Mouse (Mus musculus) retina, postnatal 7 days (tissue): ENCODE measurements around the gene Runx1.

Experiments
- DNase-seq: peaks from one replicate; pipeline ENCODE4 v3.0.0-alpha.2; 2012; ENCODE audit warnings: low read depth, low spot score

Runx1 gene

DNA sequence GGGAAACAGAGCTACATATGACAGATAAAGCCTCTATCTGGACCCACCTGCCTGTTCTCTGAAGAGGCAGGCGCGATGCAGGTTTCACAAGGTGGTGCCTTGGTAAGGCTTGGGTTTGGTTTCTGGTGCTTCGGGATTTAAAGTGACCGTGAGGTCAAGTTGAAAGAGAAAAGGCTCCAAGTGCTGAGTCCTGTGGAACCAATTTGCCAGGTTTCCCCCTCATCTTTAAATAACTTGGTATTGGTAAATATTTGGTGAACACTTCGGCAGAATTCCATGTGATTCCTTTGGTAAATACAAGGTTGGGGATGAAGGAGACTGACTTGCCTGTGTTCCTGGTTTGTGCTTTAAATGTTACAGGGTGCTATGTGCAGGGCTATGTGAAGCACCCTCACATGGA is 169.2 kb downstream of the Runx1 start:
- DNase-seq: no peak

DNA sequence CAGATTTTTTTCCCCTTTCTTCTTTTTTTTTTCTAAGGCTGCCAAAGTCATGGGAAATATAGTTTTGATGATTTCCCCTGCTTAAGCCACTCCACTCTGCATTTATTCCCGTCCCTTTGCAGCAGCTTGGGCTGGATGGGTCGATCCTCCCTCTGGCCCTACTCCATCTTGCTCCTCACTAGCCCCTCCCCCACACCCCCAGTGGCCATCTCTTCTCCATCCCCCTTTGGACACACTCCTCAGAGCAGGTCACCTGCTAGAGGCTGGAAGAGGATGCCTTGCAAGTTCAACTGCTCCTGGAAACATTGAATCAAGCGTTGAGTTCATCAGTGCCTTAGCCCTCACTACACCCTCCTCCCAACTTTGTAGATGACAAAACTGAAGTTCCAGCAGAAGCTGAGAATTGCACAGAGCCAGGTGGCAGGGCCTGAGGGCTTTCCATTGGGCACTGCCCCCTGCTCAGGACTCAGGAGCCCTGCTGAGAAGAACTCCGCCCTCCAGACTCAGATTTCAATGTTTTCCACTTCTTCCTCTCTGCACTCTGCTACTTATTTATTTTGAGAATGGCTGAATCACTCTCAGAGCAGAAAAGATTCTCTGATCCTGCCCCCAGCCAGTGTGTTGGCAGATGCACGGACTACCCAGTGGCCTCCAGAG is 171.5 kb downstream of the Runx1 start:
- no peak for DNase-seq

DNA sequence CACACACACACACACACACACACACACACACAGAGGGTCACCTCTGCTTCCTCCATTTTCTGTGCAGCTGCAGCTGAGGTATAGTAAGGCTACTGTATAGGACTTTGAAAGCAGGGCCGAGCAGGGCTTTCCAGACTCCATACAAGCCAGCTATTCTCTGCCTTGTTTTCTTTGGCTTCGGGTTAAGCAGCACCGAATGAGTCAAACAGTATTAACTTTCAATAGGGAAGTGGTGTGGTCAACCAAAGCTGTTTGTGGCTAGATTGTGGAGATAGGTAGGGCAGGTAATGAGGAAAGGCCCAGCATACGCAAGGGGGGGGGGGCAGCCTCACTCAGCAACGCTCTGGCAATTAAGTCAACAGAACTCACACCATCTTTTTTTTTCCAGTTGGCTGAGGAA is 172.1 kb downstream of the Runx1 start:
- no peak for DNase-seq

DNA sequence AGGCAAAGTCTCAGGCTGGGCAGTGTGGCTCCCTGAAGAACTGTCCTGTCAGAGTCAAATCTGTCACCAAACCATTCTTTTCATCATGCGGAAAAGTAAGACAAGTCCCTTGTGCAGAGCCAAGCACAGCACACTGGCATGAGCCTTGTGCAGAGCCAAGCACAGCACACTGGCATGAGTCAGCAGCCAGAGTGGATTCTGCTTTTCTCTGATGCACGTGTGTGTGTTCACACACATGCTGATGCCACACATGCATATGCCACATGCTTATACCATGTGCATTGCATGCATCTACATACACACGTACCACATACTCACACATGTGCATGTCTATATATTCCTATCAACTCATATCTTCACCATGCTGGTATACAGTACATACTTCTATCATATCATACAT is 174.7 kb downstream of the Runx1 start:
- no peak for DNase-seq

DNA sequence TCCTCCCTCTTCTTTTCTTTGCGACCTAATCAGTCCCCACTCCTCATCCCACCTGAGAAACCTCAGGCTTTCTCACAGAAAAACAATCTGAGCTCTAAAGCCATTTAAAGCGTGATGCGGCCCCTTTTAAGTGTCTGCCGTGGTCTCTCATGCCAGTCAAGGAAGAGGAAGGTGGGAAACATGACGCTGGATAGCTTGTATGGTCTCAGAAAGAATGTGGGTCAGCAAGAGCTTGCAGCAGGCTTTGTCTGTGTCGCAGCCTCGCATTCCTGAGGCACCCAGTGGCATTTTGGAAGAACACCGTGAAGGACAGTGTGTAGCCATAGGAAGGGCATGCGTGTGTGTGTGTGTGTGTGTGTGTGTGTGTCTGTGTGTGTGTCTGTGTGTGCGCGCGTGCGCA is 179.8 kb downstream of the Runx1 start:
- DNase-seq: no peak

DNA sequence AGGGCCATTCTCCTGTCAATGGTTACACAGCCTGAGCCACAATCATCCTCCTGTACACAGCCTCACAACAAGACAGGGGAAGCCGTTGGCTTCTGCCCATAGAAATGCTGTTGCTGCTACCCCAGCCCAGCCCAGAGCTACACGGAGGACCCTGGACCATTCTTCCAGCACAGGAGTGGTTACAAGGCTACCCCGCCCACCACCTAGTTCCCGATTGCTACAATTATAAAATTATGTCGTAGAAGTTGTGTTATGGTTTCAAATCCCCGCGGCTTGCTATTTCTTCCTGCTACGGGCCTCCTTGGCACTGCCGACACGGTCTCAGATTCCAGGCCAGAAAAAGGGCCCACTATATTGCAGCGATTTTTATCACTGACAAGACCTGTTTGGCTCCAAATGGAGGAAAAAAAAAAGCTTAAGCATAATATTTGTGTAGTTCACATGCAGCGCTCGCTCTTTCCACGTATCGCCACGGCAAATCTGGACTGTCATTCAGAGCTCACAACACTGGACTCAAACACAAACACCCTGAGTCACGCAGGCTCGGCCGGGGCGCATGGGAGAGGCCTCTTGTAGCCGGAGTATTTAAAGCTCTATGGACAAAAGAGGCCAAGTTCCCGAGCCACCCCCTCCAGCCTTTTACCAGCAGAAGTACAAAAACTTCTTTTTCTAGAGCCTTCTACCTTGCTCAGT is 180.4 kb downstream of the Runx1 start:
- no peak for DNase-seq

DNA sequence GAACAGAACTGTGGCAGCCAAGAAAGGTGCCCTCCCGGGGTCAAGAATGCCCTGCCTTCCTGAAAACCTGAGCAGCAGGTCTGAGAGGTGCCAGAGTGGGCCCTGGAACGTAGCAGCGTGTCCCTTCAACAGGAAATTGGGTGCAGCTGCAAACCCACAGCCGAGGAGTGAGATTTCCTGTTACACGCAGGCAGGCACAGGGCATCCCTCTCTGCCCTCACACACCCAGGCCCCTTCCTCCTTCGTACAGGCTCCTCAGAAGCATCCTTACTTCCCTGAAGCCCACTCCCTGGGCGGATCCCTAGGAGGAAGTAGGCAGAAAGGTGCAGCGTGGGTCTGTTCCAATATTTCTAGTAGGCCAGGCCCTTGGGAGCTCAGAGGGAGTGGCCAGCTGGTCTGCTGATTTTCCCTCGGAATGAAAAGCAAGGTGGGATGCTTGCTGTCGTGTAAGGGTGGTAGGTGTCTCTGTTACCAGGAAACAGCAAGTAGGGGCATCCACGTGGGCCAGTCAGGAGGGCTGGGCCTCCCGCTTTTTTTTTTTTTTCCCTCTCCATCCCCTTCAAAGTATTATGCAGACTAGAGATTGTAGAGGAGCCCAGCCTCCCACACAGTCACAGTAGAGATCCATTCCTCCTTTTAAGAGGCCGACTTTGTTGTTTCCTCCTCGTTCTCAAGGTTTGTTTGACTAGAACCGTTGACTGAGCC is 181.1 kb downstream of the Runx1 start:
- DNase-seq: no peak

DNA sequence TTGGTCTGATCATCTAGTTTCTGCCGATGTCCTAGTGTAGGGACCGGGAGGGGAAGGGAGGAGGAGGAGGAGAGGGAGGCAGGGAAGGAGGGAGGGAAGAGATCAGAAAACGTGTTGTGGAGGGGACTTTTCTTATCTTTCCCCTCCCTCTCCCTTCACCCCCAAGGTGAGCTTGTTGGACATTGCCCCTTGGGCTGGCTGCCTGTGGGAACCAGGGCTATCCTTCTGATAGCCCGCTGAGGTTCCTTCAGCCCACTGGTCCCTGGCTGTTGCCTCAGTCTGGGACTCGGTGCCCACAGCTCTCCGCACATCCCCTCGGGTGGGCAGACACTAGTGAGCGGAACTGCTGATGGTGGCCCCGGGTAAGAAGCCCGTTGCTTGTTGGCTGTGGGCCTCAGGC is 181.6 kb downstream of the Runx1 start:
- DNase-seq: no peak

DNA sequence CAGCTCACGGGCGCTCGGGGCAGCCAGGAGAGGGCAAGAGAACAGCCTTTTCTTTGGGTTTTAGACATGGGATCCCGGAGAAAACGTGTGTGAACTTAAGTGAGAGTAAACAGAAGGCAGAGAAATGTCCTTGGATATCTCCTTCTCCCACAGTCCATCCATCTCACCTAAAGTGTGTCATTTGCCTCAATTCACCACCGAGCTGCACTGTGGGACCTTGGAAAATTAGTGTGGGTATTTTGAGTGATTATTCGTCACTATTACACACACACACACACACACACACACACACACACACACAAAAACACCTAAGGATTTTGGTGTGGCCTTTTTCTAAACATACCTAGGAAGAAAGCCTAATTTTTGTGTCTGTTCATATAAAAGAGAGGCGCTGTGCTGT is 183.7 kb downstream of the Runx1 start:
- DNase-seq: no peak

DNA sequence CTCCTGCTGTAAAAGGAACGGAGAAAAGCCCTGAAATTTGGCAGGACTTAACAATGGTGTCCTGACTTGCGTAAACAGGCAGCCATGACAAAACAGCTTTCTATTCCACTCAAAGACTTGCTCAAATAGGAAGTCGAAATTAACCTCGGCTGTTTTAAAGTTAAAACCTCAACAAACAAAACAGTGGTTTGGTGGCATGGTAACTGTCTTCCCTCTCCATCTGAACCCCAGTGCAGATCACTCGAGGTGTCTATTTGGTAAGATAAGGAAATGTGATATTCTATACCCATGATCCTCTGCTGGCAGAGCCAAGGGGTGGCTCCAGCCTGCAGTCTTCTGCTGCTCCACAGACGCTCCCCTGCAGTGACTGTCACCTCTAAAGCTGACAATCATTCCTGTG is 184.9 kb downstream of the Runx1 start:
- DNase-seq: no peak

DNA sequence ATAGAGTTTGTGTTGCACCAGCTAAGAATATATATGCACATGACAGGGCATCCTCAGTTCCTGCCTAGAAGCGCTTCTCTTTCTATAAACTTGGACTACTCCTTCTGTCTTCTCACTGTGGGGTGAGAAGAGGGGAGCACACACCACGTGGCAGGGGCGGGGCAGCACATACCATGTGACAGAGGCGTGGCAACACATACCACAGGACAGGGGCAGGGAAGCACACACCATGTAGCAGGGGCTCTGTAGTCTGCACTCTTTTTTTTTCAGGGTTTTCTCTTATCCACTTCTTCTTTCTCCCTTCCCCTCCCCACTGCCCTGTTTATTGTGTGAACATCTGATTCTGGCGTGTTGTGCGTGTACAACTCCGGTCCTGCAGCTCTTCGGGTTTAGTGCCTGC is 186.9 kb downstream of the Runx1 start:
- no peak for DNase-seq

DNA sequence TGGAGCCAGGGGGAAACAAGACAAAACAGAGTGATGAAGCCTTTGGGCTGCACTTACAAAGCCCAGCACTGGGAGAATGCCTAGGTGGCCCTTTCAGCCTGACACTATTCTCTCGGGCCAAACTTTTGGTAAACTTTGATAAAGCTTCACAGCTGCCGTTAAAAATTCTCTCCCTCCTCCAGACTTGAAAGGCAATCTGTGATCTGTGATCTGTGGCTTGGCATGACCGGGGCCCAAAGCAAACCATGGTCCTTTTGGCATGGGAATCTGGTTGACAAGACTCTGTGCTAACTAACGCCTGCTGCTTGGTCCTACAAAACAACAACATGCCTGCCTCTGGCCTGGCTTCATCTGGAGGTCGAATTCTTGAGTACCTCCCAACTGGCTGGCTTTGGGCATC is 188.9 kb downstream of the Runx1 start:
- DNase-seq: no peak

DNA sequence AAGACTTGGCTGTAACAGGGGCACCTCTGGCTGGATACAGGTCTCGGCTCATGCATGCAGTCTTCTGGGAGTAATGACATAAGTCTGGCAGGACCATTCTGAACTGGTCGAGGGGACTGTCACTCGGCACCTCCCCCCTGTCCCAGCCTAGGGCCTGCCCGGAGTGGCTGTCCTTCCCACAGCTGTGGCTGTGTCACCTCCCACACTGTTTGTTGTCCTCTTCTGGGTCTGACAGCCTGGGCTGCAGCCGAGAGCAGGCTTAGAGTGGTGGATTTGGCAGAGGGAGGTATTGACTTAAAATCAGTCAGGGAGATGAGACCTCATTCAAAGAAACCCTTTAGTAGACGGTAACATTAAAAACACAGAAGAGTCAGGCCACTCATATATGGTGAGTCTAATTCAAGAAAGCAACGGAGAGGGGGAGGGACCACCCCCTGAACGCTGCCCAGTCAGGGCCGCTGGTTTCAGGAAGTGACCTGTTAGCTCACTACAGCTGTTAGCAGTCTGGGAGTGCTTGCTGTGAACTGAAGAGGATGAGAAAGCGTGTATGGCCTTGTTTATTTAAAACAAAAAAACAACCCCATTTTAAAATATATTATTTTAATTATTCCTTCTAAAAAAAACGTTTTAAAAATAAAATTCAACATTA is 193.7 kb downstream of the Runx1 start:
- no peak for DNase-seq

DNA sequence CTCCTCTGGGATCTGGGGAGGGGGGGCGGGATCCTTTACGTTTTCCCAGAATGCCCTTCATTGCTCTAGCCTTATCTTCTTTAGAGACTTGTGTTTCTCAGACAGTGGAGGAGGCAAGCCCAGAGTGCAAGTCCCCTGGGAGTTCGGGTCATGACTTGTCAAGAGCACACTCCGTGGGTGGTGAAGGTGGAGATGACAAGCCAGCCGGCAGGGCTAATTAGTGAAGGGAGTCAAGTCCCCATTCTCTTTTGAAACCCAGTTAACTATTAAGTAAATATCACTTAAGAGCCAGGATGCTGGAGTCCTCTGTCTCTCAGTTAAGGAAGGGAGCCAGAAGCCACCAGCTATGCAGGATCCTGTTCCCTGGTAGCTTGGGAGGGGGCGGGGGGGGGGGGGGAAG is 194.3 kb downstream of the Runx1 start:
- no peak for DNase-seq

DNA sequence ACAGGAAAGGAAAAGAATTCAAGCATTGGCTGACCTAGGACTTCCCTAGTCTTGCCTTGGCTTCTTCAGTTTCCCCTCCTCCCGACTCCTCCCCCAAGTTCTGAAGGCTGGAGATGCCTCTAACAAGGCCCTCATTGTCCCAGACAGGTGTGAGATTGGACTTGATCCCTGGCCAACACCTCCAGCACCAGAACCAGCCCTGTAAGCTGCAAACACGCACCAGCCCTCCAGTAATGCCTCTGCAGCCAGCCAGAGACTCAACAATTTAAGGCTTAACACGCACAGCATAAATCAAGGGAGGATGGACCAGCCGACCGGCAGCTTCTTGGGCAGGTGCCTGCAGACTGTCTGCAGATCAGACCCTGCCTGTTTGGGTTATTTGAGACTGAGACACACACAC is 195.0 kb downstream of the Runx1 start:
- DNase-seq: no peak

DNA sequence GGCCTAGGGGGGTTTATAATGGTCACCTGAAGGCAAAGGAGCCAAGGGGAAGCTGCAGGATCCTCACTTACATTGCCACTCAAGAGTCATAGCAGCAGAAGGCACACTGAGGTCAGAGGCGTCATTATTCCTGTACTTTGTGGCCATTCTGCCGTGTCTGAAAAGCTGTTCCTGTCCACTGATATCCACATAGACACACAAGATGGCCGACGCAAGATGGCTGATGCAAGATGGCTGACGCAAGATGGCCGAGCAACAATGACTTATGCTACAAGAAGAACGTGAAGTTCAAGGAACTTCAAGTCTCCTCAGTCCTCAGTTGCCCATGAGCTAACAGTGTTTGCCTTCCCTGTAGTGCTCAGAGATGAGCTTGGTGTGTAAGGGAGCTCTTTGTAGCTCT is 196.1 kb downstream of the Runx1 start:
- no peak for DNase-seq

DNA sequence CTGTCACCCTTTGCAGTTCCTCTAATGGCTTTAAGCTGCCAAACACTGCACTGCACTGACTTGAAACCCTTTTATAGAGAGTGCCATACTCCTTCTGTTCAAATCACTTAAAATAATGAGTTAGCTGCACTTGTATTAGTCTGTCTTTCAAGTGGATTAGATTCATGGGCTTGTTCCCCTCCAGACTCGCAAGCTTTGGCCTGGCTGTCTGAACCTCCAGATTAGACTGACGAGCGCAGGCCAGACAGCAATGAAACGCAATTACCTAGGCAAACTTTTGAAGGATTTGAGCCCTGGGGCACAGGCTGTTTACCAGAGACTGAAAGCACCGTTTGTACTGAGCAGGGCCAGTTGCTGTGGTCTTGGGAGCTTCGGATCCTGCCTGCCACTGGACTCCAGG is 198.7 kb downstream of the Runx1 start:
- no peak for DNase-seq

DNA sequence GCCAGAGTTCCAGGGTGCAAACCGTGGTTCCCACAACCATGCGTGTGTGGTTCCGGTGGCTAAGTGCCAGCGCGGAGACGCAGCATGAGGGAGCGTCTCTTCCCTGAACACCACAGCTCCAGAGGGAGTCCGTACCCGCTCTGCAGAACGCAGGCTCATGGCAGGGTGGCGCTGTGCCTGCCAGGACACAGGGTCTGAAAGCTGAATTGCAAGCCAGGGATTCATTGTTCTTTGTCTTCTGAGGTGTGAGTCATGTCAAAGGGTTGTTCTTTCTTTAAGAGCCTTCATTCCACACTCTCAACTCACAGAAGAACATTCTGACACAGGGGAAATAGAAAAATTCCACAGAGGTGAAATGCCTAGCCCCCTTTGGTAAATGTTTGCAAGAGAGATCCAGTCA is 202.0 kb downstream of the Runx1 start:
- no peak for DNase-seq

DNA sequence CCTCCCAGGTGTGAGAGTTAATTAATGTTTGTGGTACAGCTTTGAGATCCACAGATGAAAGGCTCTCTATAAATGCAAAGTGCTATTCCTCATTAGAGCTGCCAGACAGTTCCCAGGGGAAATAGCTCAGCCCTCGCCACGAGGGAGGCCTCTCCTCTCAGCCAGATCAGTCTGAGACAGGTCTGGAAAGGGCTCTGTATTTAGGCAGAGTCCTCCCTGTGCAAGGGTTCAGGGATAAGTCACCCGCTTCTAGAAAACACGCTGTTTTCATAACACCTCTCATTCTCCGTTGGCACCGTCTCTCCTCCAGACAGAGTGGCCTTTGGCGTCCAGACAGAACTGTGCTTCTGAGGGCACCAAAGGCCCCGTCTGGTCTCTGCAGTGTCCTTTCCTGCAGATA is 204.1 kb downstream of the Runx1 start:
- no peak for DNase-seq

DNA sequence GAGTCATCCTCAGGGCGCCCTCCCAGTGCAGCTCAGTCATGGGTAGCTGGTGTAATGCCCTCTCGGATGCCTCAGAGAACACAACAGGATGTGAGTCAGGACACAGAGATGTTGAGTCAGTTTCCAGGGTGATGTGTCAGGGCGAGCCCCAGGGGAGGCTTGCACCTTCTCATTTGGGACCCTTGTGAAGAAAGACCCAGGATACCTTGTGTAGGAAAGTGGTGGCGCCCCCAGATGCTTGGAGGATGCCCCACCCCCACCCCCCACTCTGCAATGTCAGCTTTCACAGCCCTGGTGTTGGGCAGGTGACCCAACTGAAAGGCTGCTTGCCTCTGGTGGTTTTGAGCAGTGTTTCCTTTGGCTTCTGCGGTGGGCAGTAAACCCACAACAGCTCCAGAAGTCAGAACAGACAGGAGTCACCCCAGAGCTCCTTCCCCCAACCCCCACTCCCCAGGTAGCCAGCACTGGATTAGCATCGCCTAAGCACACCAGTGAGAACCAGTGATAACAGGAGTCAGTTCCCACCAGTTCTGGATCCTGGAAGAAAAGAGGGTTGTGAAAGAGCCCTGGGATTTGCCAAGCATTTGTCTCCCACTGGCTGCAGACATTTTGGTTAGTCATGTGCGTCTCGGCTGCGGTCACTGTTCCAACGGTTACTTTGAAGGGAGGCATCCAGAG is 205.0 kb downstream of the Runx1 start:
- DNase-seq: no peak

DNA sequence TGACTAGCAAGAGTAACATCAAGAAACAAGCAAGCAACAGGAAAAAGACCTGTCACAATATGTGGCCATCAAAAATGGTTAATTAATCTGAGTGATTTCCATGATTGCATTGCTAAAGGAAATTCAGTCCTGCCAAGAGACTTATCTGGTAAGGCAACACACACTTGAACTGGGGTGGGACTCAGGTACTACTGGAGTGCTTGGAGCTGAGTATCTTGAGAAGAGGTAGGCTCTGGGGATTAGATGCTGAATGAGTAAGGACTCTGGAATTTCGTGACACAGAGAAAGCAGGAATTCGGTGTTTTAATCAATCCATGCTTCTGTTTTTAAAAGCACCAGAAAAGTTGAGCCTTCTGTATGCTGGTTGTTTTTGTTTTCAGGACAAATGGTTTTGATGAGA is 209.1 kb downstream of the Runx1 start:
- DNase-seq: no peak

DNA sequence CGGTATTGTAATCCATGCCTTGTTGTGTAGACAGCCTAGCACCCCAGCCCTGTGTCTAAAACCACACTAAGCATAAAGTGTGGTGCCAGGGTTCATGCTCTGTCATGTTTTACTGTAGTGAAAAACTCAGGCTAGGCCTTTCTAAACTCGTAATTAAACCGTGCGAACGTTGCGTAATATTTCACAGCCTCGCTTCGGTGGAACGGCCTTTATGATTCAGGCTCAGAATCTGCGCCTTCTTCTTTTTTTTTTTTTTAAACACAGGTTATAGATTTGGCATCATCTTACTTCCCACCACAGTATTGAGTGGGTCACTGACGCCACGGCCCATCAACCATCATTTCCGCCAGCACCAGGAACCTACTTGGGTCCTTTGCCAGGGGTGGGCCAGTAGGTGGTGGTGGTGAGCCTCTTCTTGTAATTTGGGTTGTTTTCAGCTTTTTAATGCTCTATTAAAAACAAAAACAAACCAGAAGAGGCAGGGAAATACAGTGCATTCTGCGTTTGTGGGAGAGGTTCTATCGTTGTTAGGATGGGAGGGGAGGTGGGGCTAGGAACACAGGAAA is 210.6 kb downstream of the Runx1 start:
- no peak for DNase-seq
